31 mouse cellular contexts compared by ENCODE assay signal in the genomic region with DNA sequence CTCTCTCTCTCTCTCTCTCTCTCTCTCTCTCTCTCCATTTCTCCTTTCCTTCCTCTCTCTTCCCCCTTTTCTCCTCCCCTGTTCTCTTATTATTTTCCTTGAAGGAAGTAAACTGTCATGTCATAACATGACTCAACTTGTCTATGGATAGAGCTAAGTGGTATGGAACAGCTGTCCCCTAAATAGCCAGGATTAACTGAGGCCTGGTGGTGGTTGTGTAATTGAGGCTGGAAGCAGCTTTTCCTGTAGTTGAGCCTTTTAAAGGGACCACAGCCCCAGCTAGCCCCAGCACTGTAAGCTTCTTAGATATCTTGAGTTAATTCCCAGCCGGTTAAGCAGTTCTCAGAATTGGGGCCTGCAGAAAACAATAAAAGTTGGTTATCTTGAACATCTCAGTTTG.
DNase-seq lines count a peak whose midpoint lies in the region; ATAC-seq and TF ChIP-seq lines count a peak whose summit lies in the region.
"Had no signal": no experiment of that assay in that cellular context is flagged by ENCODE, and none has a peak within 500 bp of the region (broad histone marks: within the 10 kb centered on the region; RNA-seq: fewer than 3 reads in every experiment).

No protein-coding gene starts in this region.

- H3K4me1 ChIP-seq in kidney, postnatal 0 days (replicated peaks; ENCODE audit: insufficient read depth, low read length): no peaks in the 10 kb centered on the region
- no peaks in the 10 kb centered on the region for H3K4me1 ChIP-seq in kidney, embryonic 15.5 days
- no peaks in the 10 kb centered on the region for H3K4me1 ChIP-seq in lung, embryonic 16.5 days (replicated peaks; ENCODE audit: control insufficient read depth, insufficient read depth, low read length)
- no peaks in the 10 kb centered on the region for H3K4me1 ChIP-seq in lung, adult 2 months (ENCODE audit: control insufficient read depth, insufficient read depth, low read length)
- no peaks in the 10 kb centered on the region for H3K4me1 ChIP-seq in stomach, embryonic 14.5 days (ENCODE audit: control insufficient read depth, insufficient read depth, low read length)
- H3K4me1 ChIP-seq: embryonic facial prominence, embryonic 12.5 days; forebrain, embryonic 12.5 days; forebrain, embryonic 15.5 days; heart, embryonic 12.5 days; heart, embryonic 15.5 days; hindbrain, embryonic 10.5 days; hindbrain, embryonic 13.5 days had no signal

- no peak for ATAC-seq in kidney, postnatal 0 days (replicated peaks; ENCODE audit: low FRiP score, low read depth)
- no peak for ATAC-seq in kidney, embryonic 15.5 days (replicated peaks; ENCODE audit: low FRiP score)
- ATAC-seq in lung, embryonic 16.5 days (ENCODE audit: low read depth): peak; percentile 91
- peak; percentile 58; the same call in 1 of the 2 replicates for ATAC-seq in stomach, embryonic 14.5 days (ENCODE audit: insufficient number of reproducible peaks, insufficient read depth, low FRiP score, low read depth)
- ATAC-seq: forebrain, embryonic 15.5 days; hindbrain, embryonic 16.5 days; Patski had no signal

- no peaks in the 10 kb centered on the region for H3K27me3 ChIP-seq in kidney, postnatal 0 days (ENCODE audit: insufficient read depth, low read length)
- H3K27me3 ChIP-seq in kidney, embryonic 15.5 days: no peaks in the 10 kb centered on the region
- no peaks in the 10 kb centered on the region for H3K27me3 ChIP-seq in lung, embryonic 16.5 days (ENCODE audit: control insufficient read depth, insufficient read depth, low read depth, low read length)
- H3K27me3 ChIP-seq in stomach, embryonic 14.5 days (ENCODE audit: control insufficient read depth, insufficient read depth, low read length): no peaks in the 10 kb centered on the region
- H3K27me3 ChIP-seq: CH12.LX; embryonic facial prominence, embryonic 12.5 days; forebrain, embryonic 12.5 days; forebrain, embryonic 15.5 days; heart, embryonic 12.5 days; heart, embryonic 15.5 days; hindbrain, embryonic 13.5 days; Patski had no signal

- TF ChIP-seq CTCF in kidney, postnatal 0 days (IDR thresholded peaks at IDR 0.05; ENCODE audit: low read depth): no peak
- no peak for TF ChIP-seq CTCF in lung, adult 2 months (IDR thresholded peaks at IDR 0.05; ENCODE audit: insufficient read depth, low read length)

- no peak overlapping the region for H3K27ac ChIP-seq in kidney, postnatal 0 days
- H3K27ac ChIP-seq in kidney, embryonic 15.5 days: no peak overlapping the region
- H3K27ac ChIP-seq in lung, embryonic 16.5 days (ENCODE audit: low read length): no peak overlapping the region
- H3K27ac ChIP-seq in stomach, embryonic 14.5 days (ENCODE audit: low read length): no peak overlapping the region
- H3K27ac ChIP-seq: embryonic facial prominence, embryonic 12.5 days; forebrain, embryonic 12.5 days; forebrain, embryonic 15.5 days; gastrocnemius, adult 2 months; heart, embryonic 15.5 days; hindbrain, embryonic 10.5 days; hindbrain, embryonic 13.5 days had no signal

- H3K4me3 ChIP-seq in kidney, postnatal 0 days (replicated peaks; ENCODE audit: low read depth, low read length): no peak overlapping the region
- H3K4me3 ChIP-seq in kidney, embryonic 15.5 days (replicated peaks): no peak overlapping the region
- H3K4me3 ChIP-seq in lung, embryonic 16.5 days (ENCODE audit: low read length): no peak overlapping the region
- no peak overlapping the region for H3K4me3 ChIP-seq in lung, adult 2 months (replicated peaks; ENCODE audit: extremely low read depth, low read depth, low read length)
- no peak overlapping the region for H3K4me3 ChIP-seq in stomach, embryonic 14.5 days (ENCODE audit: low read depth, low read length)
- H3K4me3 ChIP-seq: embryonic facial prominence, embryonic 12.5 days; erythroblast, embryonic 14.5 days; forebrain, embryonic 12.5 days; forebrain, embryonic 15.5 days; gastrocnemius, adult 2 months; heart, embryonic 12.5 days; heart, embryonic 15.5 days; hindbrain, embryonic 10.5 days; hindbrain, embryonic 13.5 days had no signal

- DNase-seq in kidney, postnatal 0 days (ENCODE audit: low spot score): peak; percentile 8
- no peak for DNase-seq in lung, adult 2 months
- DNase-seq in retina, embryonic 14.5 days (ENCODE audit: low spot score): peak; percentile 14
- DNase-seq in urinary bladder, postnatal 10 days (ENCODE audit: low spot score): no peak
- DNase-seq in layer of hippocampus, adult 9-11 months: no peak
- DNase-seq: adrenal gland, postnatal 10 days; adrenal gland, postnatal 36 days; B cell, adult 2 months; cerebellum, adult 18-20 months; cerebellum, adult 9-10 months; cerebellum, postnatal 14 days; gastrocnemius, adult 2 months; gastrocnemius, postnatal 14 days; heart, adult 11 months; heart, postnatal 10 days; heart, postnatal 36 days had no signal

- no peaks in the 10 kb centered on the region for H3K36me3 ChIP-seq in kidney, postnatal 0 days (ENCODE audit: insufficient read depth, low read length)
- no peaks in the 10 kb centered on the region for H3K36me3 ChIP-seq in kidney, embryonic 15.5 days
- H3K36me3 ChIP-seq in lung, embryonic 16.5 days (ENCODE audit: control insufficient read depth, insufficient read depth, low read length): no peaks in the 10 kb centered on the region
- H3K36me3 ChIP-seq in stomach, embryonic 14.5 days (ENCODE audit: control insufficient read depth, insufficient read depth, low read length): no peaks in the 10 kb centered on the region
- H3K36me3 ChIP-seq: embryonic facial prominence, embryonic 12.5 days; forebrain, embryonic 12.5 days; forebrain, embryonic 15.5 days; G1E; heart, embryonic 12.5 days; heart, embryonic 15.5 days; hindbrain, embryonic 10.5 days; hindbrain, embryonic 13.5 days had no signal

- no peaks in the 10 kb centered on the region for H3K9me3 ChIP-seq in kidney, postnatal 0 days (replicated peaks; ENCODE audit: low read length)
- H3K9me3 ChIP-seq in kidney, embryonic 15.5 days (replicated peaks): no peaks in the 10 kb centered on the region
- H3K9me3 ChIP-seq in lung, embryonic 16.5 days (ENCODE audit: control insufficient read depth, low read length): no peaks in the 10 kb centered on the region
- H3K9me3 ChIP-seq in stomach, embryonic 14.5 days (ENCODE audit: control insufficient read depth, low read depth, low read length): no peaks in the 10 kb centered on the region
- H3K9me3 ChIP-seq: embryonic facial prominence, embryonic 12.5 days; forebrain, embryonic 12.5 days; forebrain, embryonic 15.5 days; heart, embryonic 12.5 days; heart, embryonic 15.5 days; hindbrain, embryonic 10.5 days; hindbrain, embryonic 13.5 days had no signal

- TF ChIP-seq POLR2A in lung, adult 2 months (IDR thresholded peaks at IDR 0.05; ENCODE audit: borderline replicate concordance, extremely low read depth, low read depth, low read length): no peak

- H3K4me2 ChIP-seq in kidney, postnatal 0 days (ENCODE audit: low read length): no peak overlapping the region
- H3K4me2 ChIP-seq in kidney, embryonic 15.5 days: no peak overlapping the region
- no peak overlapping the region for H3K4me2 ChIP-seq in lung, embryonic 16.5 days (ENCODE audit: low read depth, low read length)
- H3K4me2 ChIP-seq in stomach, embryonic 14.5 days (replicated peaks; ENCODE audit: low read depth, low read length): no peak overlapping the region
- H3K4me2 ChIP-seq: embryonic facial prominence, embryonic 12.5 days; forebrain, embryonic 12.5 days; forebrain, embryonic 15.5 days; heart, embryonic 12.5 days; heart, embryonic 15.5 days; hindbrain, embryonic 13.5 days had no signal

- 77% methylated on average over 1 of the region's 1 CpGs for WGBS in kidney, postnatal 0 days
- 78% methylated on average over 1 of the region's 1 CpGs for WGBS in kidney, embryonic 15.5 days
- WGBS in lung, embryonic 16.5 days: 90% methylated on average over 1 of the region's 1 CpGs
- WGBS in lung, adult 2 months: 87% methylated on average over 1 of the region's 1 CpGs
- 64% methylated on average over 1 of the region's 1 CpGs for WGBS in stomach, embryonic 14.5 days

- H3K9ac ChIP-seq in kidney, postnatal 0 days (ENCODE audit: low read depth, low read length): no peak overlapping the region
- no peak overlapping the region for H3K9ac ChIP-seq in kidney, embryonic 15.5 days
- H3K9ac ChIP-seq in lung, embryonic 16.5 days (ENCODE audit: low read length): no peak overlapping the region
- H3K9ac ChIP-seq in stomach, embryonic 14.5 days (replicated peaks; ENCODE audit: low read depth, low read length): no peak overlapping the region
- H3K9ac ChIP-seq: embryonic facial prominence, embryonic 12.5 days; forebrain, embryonic 12.5 days; forebrain, embryonic 15.5 days; heart, embryonic 12.5 days; heart, embryonic 15.5 days; hindbrain, embryonic 13.5 days had no signal

Comparison
In these comparisons a context has a peak if more than half of its experiments do, and no peak if none do; other contexts are left out.
1. ATAC-seq: peak in lung, embryonic 16.5 days (single experiment) and stomach, embryonic 14.5 days (single experiment); none in kidney, postnatal 0 days (single experiment) and kidney, embryonic 15.5 days (single experiment).
2. DNase-seq: peak in kidney, postnatal 0 days (single experiment) and retina, embryonic 14.5 days (single experiment); none in lung, adult 2 months (single experiment), urinary bladder, postnatal 10 days (single experiment) and layer of hippocampus, adult 9-11 months (single experiment).